Mouse (Mus musculus): ENCODE measurements around the gene Eif3i.
"Not testable (repeated sequence)": the region's sequence is repeated elsewhere in the genome, so short reads cannot be mapped to it uniquely, and the experiment has no call there.

Gene Eif3i

DNA sequence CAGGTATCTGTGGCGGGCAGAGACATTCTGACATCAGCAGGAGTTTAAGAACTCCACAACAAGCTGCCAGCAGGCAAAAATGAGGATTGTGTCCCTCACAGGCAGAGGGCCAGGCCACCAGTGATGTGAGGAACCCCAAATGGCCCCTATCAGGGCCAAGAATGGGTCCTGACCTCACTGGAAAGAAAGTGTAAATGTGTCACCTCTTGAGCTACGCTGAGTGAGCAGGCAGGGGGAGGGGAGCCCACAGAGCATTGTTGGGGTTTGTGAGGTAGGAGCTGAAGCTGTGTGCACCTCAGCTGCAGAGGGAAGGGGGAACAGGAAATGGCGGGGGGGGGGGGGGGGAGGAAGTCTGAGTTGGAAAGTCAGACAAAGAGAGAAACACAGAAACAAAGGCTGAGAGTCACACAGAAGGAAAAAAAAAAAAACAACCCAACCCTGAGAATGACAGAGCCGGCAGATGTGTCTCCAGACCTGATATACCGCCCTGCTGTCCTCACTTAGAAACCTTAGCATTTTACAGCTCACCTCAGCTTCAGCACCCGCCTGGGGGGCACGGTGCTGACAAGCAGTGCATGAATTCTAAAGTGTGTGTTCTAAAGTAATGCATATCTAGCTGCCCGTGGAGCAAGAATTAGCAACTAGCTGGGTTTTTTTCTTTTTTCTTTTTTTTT, 25.1 kb downstream of the Eif3i start:
- no peak for DNase-seq (ENCODE audit: low read depth, low spot score)

DNA sequence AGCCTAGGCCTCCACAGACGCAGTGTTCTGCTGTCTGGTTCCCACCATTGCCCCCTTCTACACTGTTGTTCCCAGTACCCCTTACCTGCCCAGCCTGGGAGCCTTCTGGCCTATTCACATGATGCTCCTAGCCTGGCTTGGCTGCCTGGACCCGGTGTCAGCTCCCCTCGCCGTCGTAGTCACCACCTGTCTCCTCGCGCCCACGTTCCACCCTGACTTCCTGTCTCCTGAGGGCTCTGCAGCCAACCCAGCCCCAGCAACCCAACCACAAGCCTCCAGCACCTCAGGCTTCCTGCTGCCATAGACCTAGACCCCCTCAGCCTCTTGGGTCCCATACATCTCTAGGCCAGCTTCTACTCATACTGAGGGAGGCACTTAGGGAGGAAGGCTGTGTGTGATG, 27.0 kb downstream of the Eif3i start, which contains the start of gene Lck:
Gene Lck, minus strand, starts transcription at position 212 of the 400 bp plus-strand sequence.
- no peak for DNase-seq (ENCODE audit: low read depth, low spot score)

DNA sequence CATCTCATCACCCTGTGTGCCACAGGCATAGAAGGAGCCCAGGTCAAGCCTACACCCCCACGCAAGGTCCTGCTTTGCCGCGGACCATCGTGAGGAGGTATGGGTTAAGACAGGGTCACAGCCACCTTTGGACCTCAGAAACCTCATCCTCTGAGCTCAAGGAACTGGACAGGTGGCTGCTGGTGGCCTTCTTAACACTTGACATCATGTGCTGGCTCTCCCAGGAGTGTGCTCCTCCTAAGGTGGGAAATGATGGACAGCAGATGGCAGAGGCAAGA, 27.4 kb downstream of the Eif3i start:
- DNase-seq (ENCODE audit: low read depth, low spot score) = no peak

DNA sequence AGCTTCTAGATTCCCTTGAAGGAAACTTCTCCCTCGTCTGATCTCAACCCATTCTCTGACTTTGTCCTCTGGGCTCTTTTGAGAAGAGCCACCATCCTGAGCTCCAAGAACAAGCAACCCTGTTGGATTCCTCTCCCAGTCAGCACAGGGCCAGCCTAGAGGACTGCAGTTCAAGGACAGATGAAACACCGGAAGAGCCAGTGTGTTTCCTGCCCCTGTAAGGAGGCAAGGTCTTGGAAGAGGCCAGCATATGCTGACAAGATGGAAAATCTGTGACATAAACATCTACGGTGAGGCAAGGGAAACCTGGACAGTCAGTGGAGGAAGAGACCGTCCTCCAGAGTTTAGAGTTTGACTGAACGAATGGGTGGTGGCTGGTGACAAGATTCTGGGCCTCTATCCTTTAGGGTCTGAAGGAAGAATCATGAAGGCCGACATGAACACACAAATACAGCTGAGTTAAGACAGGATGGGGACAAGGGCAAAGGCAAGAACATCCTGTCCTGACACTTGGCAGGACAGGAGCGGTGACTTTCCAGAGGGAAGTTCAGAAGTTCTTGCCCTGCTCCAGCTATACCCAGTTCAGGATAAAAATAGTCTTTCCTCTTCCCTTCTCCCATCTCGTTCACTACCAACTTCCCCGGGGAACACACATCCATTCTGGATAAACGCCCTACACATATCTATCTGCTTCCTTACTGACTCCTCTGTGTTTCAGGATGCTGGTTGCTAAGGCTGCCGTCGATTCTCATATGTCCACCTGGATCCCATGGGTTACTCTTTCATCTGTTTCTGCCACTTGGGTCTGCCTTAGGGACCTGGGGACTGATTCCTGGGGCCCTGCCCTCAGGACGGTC, 28.0 kb downstream of the Eif3i start:
- no peak for DNase-seq (ENCODE audit: low read depth, low spot score)

DNA sequence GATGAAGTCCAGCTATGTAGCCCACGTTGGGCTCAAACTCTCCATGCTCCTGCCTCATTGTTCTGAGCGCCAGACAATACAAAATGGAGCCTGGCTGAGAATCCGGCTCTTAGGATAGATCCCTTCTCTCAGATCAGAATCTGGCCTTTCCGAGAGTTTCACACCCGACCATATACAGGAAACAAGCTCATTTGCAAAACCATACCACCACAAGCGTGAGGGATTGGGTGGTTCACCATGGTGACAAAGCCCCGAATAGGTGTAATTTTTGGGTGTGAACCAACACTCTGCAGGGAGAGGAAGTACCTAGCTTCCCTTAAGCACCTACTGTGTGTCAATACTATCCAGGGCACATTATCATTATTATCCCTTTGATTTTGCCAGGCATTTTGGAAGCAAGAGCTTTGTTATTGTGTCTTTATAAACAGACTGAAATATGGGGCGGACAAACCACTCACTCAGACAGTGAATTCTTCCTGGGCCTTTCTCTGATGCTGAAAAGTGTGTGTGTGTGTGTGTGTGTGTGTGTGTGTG, 28.8 kb downstream of the Eif3i start:
- no peak for DNase-seq (ENCODE audit: low read depth, low spot score)

DNA sequence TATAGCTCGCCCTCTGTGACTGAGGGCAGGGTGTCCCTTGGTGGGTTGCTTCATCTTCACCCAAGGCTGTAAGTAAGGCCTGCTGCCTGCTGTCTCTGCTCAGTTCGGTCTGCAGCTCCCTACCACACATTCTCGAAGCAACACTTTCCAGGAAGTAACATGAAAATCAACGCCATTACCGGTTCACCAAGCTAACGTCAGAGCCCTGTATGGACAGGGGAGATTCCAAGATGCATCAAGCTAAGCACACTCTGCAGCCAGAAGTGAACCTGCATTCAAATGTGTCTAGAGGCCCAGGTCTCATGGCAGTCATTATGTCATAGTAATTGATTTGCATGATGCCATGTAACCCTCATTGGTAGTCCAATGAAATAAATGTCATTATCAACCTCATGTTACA, 30.4 kb downstream of the Eif3i start:
- no peak for DNase-seq (ENCODE audit: low read depth, low spot score)

DNA sequence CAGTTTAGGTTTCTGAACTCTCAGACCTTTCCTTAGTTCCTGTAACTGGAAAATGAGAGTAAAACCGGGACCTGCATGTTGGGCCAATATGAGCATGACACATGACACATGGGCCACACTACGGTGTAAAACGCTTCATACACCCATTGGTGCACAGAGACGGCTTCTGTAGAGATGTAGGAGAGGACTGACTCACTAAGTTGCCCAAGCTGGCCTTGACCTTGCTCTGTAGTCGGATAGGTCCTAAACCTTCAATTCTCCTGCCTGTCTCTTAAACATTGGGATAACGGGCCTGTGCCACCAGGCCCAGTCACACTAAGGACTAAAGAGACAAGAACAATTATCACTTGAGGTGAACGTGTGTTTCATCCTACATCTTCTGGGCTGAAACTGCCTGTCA, 32.1 kb downstream of the Eif3i start:
- DNase-seq (ENCODE audit: low read depth, low spot score) = no peak

DNA sequence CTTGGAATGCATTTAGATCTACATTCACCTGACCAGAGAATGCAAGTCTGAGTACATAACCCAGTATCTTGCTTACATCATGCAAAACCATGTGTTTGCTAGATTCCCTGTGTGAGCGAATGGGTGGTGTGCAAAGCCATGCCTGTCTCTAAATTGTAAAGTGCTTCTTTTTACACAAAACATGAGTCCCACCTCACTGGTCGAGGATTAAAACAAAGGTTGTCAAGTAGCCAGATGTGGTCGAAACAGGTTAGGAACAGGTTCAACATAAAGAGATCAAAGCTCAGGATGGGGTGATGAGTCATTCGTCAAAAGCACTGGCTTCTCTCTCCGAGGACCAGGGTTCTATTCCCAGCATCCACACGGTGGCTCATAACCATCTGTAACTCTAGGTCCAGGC, 35.3 kb downstream of the Eif3i start:
- no peak for DNase-seq (ENCODE audit: low read depth, low spot score)

DNA sequence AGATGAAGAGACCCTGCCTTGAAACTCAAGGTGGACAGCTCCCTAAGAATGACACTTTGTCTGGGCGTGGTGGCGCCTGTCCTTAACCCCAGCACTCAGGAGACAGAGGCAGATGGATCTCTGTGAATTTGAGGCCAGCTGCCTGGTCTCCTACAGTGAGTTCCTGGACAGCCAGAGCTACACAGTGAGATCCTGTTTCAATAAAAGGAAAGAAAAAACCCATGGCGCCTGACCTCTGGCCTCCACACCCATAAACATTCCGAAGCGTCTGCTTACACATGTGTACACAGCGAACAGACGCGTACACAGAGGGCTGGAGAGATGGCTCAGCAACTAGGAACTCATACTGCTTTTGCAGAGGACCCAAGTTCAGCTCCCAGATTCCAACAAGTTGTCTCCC, 36.7 kb downstream of the Eif3i start:
- DNase-seq (ENCODE audit: low read depth, low spot score) = no peak

DNA sequence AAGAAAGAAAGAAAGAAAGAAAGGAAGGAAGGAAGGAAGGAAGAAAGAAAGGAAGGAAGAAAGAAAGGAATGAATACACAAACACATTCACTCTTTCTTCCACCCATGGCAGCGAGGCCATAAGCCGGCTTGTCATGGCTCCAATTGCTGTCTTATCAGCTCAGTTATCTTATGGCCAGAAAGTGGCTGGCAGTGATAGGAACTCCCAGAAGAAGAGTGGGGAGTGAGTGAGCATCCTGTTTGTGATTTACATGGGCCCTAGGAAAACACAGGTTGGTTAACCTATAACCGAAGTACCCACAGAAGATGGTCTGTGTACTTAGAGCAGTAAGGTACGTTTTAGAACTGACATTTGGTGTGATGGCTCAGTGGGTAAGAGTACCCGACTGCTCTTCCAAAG, 39.3 kb downstream of the Eif3i start:
- DNase-seq (ENCODE audit: low read depth, low spot score) = no peak

DNA sequence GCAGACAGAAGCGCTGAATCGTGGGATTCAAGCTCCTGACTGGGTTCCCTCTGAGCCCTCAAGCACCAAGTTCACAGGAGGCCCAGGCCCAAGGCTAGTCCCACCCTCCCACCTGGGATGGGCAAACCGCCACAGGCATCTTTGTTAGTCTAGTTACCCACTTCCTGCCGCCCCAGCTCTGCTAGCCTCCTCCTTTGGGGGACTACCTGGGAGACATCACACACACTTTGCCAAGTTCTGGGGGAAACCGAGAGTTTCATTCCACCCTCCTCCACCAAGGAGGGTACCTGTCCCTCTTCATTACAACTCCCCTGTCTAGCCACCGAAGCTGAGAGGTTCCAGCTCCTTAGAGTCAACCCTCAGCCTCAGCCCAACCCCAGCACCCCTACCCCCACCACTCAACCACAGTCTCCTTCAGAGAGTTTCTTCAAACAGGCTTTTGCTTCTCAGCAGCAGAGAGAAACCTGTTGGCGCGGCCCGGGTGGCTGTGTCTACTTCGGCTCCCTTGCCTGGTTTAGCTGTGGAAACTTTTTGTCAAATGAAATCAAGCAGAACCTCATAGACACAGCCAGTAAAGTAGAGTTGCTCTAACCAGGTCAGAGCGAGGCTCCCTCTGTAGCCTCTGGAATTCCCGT, 42.0 kb downstream of the Eif3i start:
- DNase-seq (ENCODE audit: low read depth, low spot score) = no peak

DNA sequence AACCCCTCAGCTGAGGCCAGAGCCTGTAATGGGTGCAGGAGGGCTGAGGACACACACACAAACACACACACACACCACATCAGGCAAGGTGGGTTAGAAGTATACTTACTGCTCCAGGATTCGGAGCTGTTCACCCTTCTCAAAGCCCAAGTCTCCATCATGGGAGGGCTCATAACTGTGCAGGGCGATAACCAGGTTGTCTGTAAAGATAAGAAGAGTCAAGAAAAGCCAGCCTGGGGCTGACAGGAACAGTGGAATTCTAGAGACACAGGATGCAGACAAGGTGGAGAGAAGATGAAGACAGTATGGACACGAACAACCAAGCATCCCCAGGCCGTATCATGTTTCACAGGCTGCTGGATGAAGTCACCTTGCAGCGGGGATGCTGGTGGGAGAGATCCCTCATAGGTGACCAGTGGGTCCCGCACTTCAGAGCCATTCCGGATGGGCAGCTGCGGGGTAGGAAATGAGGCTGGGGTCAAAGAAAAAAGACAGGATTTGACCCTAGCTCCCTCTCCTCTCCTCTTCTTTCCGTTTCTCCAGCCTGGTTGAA, 43.1 kb downstream of the Eif3i start:
- DNase-seq (ENCODE audit: low read depth, low spot score) = no peak

DNA sequence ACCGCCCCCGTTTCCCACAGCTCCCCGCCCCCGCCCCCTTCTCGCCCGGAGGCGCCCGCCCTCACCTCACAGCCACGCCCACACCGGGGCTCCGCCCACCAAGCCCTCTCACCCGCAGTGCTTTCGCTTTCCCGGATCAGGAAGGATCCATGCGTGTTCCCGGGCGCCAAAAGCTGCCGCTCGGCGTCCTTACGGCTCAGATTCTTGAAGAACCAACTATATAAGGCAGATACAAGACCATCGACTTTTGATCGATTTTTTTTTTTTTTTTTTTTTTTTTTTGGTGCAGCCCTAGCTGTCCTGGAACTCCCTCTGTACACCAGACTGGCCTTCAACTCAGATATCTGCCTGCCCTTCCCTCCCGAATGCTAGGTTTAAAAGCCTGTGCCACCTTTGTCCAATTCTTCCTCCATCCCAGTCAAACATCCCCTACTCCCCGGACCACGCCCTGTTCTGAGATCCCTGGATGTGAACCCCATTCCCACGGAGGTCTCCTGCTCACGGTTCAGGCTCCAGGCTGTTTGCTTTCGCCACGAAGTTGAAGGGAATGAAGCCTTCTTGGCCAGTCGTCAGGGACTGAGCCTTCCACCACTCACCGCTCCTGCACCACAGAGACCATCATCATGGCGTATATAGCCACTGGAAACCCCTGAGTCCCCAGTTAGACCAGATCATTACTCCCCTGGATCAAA, 43.8 kb downstream of the Eif3i start:
- DNase-seq (ENCODE audit: low read depth, low spot score) = peak; percentile 72

DNA sequence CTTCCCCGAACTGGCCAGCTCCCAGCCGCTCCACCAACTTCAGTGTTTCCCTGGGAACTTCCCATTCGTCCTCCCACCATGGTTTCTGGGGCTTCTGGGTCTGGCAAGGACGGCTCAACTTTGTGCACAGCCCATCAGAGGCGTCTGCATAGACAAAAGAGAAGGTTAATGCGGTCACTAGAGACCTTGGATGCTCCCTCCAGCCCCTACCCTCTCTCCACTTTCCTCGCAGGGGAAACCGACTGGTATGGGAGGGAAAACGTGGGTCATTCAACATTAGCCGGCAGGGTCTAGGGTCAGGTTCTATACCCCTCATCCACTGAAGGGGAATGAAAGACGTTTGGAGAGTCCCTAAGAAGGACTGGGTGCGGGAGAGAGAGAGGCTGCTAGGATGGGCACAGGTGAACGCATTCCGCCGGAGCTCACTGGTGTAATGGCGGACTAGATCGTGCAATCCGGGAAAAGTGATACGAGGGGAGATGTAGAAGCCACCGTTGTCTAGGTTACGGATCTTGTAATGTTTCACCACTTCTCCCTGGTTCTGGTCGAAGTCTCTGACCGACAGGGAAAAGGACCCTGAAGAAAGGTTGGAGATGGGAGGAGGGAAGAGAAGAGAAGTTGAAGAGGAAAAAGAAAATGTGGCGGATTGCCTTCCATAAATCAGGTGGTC, 44.5 kb downstream of the Eif3i start:
- no peak for DNase-seq (ENCODE audit: low read depth, low spot score)

DNA sequence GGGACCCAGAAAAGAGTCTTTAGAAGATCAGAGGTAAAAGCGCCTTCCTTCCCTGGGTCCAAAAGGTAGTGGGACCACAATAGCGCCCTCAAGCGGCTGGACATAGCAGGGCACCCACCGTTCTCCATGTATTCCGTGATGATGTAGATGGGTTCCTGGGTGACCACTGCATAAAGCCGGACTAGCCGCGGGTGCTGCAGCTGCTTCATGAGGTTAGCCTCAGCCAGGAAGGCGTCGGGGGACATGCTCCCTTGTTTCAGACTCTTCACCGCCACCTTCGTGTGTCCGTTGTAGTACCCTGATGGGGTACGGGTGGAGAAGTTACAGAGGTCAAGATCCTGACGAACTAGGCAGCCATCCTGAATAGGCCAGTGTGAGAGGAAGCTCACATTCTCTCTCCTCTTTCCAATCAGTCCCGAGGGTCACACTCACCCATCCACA, 45.0 kb downstream of the Eif3i start:
- no peak for DNase-seq (ENCODE audit: low read depth, low spot score)

DNA sequence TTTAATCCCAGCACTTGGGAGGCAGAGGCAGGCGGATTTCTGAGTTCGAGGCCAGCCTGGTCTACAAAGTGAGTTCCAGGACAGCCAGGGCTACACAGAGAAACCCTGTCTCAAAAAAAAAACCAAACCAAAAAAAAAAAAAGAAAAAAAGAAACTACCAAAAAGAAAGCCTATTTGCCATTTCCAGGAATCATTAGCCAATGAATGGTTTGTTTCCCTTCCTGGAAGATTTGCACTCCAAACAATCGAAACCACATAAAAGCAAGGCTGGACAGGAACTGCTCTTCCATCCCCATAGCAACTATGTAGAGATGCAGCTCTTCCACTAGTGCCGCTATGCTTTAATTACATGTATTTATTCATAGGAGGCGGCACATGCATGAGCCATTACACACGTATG, 45.9 kb downstream of the Eif3i start:
- not testable (repeated sequence) for DNase-seq (ENCODE audit: low read depth, low spot score)

DNA sequence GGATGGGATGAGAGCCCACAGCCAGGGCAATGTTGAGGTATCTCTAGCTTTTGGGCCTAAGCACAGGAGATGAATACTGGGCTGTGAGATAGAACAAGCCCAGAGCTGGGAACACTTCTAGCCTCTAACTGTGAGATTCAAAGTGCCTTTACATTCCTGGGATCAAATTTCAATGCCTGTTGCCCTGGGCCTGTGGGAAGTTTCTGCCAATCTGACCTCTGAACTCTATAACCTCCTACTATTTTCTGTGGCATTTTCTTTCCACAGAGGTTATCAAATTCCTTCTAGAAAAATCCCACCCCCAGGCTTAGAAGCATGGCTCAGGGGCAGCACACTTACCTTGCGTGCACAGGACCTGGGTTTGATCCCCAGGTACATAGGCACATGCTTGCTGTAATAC, 50.2 kb downstream of the Eif3i start:
- no peak for DNase-seq (ENCODE audit: low read depth, low spot score)

DNA sequence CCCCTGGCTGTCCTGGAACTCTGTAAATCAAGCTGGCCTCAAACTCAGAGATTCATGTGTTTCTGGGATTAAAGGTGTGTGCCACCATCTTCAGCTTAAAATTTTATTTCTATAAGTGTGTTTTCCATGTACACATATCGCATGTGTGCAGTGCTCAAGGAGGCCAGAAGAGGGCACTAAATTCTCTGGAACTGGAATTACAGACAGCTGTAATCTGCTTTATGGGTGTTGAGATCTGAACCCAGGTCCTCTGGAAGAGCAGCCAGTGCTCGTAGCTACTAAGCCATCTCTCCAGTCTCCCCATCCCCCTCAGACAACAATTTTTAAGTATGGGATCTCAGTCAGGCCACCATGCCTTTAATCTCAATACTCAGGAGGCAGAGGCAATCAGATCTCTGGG, 51.1 kb downstream of the Eif3i start:
- no peak for DNase-seq (ENCODE audit: low read depth, low spot score)

DNA sequence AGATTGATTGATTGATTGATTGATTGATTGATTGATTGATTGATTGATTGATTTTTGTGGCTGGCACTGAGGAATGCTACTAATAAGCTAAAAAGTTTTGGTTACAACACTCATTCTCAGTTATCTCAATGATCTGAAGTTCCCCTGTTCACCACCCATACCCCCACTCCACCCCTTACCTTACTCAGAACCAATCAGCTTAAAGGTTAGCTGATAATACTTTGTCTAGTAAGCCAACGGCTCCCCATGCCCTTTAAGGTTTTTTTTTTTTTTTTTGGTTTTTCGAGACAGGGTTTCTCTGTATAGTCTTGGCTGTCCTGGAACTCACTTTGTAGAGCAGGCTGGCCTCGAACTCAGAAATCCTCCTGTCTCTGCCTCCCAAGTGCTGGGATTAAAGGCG, 52.8 kb downstream of the Eif3i start:
- not testable (repeated sequence) for DNase-seq (ENCODE audit: low read depth, low spot score)

DNA sequence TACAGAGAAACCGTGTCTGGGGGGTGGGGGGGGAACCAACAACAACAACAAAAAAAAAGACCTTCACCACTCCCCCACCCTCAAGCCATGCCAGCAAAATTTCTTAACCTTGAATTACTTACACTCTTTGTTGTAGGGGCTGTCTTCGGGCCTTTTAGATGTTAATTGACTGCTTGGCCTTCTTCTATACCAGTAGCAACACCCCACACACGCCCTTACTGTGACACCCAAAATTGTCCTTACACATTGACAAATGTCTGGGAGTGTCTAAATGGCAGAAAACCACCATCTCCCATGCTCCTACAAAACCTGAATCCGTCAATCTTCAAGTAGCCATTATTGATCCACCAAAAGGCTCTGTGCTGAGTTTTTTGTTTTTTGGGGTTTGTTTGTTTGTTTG, 56.3 kb downstream of the Eif3i start:
- DNase-seq (ENCODE audit: low read depth, low spot score) = no peak

DNA sequence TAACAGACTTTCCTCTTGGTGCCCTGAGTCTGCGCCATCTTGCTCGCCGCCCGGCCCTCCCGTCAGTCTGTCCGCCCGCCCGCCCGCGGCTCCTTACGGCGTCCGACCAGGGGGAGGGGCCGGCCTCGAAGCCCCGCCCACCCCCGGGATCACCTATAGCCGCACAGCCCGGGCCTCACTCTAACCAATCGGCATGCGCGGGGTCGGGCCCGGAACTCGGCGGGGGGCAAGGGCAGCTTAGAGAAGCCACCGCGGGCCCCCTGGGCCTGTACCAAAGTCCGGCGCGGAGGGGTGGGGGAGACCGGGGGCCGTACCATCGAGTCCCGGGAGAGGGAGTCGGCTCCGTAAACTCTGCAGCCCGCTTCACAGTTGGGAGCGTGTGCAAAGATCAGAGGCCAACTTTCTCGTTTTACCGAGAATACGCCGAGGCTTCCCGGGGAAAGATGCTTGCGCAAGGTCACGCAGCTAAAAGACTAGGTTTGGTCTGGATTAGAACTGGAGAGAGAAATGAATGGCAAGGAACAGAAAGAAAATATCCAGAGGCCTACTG, 57.8 kb downstream of the Eif3i start, which contains the start of gene Hdac1:
Gene Hdac1, minus strand, starts transcription at position 122 of the 550 bp plus-strand sequence.
- DNase-seq (ENCODE audit: low read depth, low spot score) = peak; percentile 88
